Mouse (Mus musculus): ENCODE data around the gene Hcrtr2.

The Hcrtr2 gene

DNA sequence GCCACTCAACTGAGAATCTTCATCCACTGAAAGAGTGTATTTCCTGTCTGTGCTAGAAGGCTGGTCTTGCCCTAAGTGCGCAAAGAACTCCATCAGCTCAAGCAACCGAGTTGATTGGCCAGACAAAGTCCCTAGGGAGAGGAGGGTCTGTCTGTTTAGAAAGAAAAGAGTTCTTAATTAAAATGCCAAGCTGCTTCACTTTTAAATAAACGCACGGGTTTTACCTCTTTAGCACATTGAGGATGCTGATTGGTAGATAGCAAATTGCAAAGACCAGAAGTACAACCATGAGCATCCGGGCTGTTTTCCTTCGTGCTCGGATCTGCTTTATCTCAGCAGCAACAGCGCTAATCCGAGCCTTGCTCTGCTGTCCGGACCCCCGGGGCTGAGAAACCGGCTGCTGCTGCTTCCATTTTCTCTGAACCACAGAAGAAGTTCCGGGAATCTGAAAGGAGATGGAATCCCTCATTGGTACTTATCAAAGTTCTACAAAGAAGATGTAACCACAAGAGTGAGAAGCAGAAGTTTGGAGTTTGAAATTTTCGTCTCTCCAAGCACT lies 87.6 kb downstream of the Hcrtr2 start:
- ATAC-seq (ENCODE audit: low TSS enrichment), result no peak

DNA sequence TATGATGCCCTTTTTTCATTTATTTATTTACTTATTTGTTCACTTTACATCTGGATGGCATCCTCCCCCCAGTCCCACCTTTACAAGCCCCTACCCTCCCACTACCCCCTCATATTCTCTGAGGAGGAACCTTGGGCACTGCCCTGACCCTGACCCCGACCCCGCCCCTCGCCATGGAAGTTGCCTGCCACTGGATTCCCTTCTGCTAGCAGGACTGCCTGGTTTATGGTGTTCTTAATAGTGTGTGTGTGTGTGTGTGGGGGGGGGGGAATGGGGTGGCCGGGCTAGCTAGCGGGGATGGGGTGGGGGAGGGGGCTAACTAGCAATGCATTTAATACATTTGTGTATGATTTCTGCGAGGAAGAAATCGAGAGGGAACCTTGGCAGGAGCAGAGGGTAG lies 88.8 kb downstream of the Hcrtr2 start:
- no peak for ATAC-seq (ENCODE audit: low TSS enrichment)

DNA sequence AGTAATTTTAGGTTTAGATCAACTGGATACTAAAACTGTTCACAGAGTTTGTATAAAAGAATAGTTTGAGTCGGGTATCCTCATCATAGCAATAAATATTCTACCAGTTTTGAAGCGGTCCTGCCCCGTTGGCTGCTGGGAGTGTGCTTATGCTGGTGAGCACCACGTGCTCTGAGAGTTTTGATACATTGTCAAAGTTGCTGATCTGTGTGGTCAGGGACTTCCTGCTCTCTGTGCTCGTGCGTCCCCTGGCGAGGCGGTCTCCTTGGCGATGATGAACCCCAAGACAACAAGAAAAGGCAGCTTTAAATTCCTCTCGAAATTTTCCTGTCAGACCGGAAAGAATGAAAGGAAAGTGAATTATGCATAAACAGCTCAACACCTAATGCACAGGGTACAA lies 93.3 kb downstream of the Hcrtr2 start:
- no peak for ATAC-seq (ENCODE audit: low TSS enrichment)

- ATAC-seq (ENCODE audit: low TSS enrichment), result no peak
Observed at GRCm38 (mm10) chr9:76217178-76217975, 106.3 kb downstream of the Hcrtr2 start.

GRCm38 (mm10) chr9:76214678-76215077 lies 109.0 kb downstream of the Hcrtr2 start:
- peak; percentile 79 for ATAC-seq (ENCODE audit: low TSS enrichment)

DNA sequence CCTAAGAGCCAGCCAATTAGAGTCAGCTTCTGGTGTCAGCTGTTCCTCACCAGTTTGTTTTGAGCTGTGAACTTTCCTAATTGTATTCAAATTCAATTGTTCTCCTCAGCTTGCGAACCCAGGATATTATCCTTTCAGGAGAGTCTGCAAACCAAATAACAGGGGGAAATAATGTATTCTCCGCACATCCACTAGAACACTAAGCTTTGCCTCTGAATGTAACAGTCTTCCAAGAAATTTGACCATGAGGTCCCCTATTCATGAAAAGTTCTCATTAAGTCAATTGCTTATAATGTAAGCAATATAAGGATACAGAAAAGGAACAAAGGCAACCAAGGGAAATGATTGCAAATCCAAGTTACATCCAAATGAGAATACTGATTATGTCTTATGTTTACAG lies 110.1 kb downstream of the Hcrtr2 start, which contains the start of gene Gfral:
Gfral (minus strand) TSS at position 101 of the 400 bp plus-strand sequence.
- no peak for ATAC-seq (ENCODE audit: low TSS enrichment)

GRCm38 (mm10) chr9:76196917-76197316 lies 126.7 kb downstream of the Hcrtr2 start:
- ATAC-seq (ENCODE audit: low TSS enrichment), result peak; percentile 52

- no peak for ATAC-seq (ENCODE audit: low TSS enrichment)
Observed at GRCm38 (mm10) chr9:76179221-76179620, 144.4 kb downstream of the Hcrtr2 start.
